Mouse (Mus musculus) cerebellum, adult 9-10 months (tissue): ENCODE measurements around the gene Zmat5.
"Not testable (repeated sequence)": the region's sequence is repeated elsewhere in the genome, so short reads cannot be mapped to it uniquely, and the experiment has no call there.

Experiments
- DNase-seq: peaks from one replicate; pipeline ENCODE4 v3.0.0; 2022

The Zmat5 gene

DNA sequence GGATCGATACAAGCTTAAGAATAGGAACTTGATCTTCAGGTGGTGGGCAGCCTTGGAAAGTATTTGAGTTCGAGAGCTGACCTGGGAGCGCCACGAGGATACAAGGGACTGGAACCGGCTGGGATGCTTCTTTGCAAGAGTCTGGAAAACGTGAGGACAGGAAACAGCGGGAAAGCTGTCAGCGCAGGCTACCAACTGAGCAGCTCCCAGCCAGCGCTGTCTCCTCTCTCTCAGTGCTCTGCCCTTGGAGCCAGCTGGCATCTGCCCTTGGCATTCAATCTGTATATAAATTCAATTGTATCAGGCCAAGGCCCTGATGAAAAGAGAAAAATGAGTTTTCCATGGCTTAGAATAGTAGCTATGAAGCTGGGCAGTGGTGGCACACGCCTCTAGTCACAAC is 13.3 kb upstream of the Zmat5 start:
- no peak for DNase-seq

DNA sequence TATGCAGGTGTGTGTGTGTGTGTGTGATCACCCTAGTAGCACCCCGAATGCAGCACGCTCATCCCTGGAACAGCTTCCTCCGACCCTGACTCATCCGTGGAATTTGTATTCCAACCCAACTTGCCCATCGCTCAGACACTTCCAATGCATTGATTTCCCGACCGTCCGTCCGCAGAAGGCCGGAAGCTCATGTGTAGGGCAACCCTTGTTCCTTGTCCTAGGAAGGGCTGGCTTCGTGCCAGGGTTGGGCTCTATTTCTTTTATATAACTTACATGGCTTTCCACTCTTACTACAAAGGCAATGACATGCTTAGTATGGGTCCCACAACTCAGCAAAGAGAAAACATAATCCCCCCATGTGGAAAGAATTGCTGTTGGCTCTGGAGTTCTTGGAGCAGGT is 12.3 kb upstream of the Zmat5 start:
- no peak for DNase-seq

DNA sequence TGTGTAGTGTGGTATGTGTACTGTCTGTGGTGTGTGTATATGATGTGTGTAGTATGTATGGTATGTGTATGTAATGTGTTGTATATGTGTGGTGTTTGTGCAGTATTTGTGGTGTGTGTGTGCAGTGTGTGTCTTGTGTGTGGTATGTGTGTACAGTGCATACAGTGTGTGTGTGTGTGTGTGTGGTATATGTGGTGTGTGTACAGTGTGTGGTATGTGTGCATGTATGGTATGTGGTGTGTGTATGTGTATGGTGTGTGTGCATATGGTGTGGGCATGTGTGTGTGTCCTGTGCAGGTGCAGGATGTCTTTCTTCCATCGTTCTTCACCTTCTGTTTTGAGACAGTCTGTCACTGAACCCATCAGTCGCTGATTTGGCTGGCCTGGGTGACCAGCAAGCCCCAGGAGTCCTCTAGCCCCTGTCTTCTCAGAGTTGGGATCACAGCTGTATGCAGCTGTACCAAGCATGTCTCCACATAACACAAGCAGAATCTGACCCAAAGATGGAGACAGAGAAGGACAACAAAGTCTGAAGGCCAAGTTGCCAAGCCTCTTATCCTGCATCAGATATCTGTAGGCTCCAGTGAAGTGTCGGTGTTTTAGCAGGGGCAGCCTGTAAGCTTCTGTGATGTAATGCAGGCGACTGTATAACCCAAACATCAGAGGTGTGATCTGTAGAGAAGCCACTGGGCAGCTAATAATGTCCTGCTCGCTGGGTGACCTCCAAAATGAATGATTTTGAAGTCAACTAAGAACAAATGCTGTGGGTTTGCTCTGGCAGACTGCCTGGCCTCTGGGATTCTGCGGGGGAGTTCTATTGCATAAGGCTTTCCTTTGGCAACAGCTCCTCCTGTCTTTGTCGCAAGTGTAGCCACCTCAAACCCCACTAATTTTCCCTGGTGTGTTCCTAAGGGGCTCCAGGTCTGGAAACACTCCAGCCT is 7.2 kb upstream of the Zmat5 start:
- no peak for DNase-seq

DNA sequence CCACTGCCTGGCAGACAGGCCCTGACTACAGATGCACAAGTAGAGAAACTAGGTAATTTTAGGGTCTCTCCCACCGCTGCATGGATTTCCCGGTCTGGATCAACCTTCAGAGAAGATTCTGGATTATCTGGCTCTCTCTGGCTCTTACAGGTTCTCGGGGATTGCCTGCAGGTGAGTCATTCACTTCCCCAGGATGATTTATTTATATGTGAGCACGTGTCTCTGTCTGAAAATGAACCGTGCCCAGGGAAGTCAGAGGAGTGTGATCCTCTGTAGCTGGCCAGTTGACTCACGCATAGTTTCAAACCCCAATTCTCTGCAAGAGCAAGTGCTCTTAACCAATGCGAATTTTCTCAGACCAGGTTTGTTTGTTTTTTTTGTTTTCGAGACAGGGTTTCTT is 3.8 kb upstream of the Zmat5 start:
- DNase-seq = no peak

DNA sequence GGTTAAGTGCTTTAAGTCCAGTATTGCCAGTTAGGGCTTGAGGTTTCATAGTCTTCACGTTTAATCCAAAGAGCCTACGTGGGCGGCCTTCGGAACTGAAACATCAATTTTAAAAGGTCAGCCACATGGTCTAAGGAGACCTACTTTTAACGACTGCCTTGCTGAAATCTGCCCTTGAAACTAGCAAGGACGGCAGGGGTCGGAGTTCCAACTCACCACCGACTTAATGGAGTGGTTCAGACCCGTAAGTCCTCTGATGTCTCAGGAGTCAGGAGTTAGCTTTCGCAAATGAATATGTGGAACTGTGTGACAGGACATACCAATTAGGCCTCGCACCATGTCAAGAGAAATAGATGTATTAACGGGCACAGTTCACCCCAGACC is 798 bp upstream of the Zmat5 start:
- no peak for DNase-seq

DNA sequence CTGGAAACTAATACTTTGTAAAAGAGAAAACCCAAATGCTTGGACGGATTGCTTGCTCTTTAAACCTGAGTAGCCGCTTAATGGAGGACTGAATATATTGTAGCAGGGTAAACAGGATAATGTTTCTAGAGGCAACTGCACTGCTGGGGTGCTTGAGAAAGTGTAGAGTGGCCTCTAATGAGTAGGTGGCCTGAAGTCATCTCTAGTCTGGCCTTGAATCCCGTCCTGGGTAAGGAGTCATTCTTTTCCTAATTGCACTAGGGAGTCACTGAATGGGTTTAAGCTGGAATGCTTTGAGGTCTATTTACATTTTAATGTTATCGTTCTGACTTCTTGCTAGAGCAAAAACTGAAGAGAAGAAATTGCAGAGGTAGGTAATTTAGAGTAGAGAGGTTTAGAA is 700 bp downstream of the Zmat5 start:
- no peak for DNase-seq

DNA sequence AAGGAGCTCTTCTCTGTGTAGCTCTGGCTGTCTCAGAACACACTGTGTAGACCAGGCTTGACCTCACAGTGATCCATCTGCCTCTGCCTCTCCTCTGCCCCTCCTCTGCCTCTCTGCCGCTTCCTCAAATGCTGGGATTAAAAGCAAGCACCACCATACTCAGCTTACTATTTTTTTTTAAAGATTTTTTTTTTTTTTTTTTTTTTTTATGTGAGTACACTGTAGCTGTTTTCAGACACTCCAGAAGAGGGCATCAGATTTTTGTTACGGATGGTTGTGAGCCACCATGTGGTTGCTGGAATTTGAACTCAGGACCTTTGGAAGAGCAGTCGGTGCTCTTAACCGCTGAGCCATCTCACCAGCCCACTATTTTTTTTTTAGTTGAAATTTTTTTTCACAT is 5.7 kb downstream of the Zmat5 start:
- DNase-seq = not testable (repeated sequence)

DNA sequence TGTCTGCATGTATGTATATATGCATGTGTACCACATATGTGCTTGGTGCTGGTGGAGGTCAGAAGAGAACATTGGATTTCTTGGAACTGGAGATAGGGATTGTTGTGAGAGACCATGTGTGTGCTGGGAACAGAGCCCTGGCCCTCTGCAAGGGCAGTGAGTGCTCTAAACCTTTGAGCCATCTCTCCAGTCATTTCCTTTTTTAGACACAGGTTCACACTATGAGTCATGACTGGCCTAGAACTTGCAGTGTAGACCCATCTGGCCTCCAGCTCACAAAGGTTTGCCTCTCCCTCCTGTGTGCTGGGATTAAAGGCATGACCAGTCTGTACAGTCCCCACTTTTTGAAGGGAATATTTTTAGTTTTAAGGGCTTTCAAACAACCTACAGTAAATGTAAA is 8.3 kb downstream of the Zmat5 start:
- DNase-seq = no peak

DNA sequence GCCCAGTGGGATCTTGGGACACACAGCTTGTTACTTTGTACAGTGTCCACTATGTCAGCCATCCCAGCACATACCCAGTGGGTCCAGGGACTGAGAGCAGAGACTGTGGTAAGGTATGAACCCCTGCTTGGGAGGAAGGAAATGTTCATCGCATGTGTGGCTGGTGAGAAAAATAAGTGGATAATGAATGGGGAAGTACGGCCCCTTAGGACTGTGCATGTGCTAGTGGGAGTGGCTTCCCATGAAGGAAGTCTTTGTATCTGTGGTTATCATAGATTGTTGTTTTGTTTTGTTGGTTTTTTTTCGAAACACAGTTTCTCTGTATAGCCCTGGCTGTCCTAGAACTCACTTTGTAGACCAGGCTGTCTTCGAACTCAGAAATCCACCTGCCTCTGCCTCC is 10.2 kb downstream of the Zmat5 start:
- DNase-seq = no peak

DNA sequence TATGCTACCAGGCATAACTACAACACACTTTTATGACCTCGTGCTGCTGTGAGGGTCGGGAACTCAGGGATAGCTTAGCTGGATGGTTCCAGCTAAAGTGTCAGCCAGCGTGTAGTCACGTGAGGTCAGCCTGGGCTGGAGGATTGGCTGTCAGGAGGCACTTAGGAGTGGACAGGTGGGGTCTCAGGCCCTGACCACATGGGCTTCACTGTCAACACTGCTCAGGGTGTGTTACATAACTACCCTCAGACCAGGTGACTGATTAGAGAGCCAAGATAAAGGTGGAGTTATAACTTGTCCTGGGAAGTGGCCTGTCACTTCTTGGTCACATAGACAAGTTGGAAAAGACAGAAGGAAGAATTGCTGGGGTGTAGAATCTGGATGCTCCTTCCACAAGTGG is 11.1 kb downstream of the Zmat5 start:
- no peak for DNase-seq

DNA sequence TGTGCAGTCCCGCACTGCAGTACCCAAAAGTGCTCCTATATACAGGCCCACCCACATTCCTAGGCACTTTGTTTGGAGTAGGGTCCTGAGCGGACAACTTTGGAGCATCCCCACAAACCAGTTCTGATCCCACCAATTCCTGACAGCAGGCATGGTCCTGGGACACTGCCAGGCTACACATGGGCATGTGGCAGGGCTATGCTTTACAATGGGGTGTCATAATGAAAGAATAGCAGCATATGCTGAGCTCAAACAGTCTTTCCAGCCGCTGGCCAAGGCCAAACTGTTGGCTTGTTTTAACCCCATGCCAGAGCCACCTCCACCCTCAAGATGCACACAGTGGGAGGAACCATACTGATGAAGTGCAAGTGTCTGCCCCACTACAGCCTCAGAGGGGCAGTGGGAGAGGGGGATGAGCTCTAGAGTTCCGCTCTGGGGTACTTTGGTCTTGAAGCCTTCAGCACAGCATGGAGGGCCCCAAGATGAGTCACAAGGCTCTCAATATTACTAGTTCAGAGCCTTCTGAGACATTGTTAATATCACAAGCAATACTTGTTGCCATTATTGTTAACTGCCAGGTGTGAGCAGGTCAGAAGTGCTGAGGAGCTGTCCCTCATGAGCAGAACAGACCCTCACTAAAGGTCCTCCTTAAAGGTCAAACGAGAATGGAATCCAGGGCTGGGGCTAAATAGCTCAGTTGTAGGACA is 12.2 kb downstream of the Zmat5 start:
- DNase-seq = no peak

DNA sequence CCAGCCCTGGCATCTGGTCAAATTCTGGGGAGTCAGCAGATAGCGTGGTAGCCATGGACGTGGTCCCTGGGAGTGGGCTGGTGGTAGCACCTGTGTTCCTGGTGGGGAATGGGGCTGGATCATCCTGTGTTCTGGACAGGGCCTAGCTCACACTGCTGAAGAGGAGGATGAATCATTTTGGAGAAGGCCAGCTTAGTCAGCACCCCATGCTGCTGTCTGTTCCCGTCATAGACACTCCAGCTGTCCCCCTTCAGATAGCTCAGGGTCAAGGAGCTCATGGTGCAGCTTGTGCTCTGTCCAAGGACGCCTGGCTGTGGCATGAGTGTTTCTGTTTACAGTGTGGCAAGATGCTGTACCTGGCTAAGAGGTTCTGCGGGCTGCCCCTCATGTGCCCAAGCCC is 14.1 kb downstream of the Zmat5 start:
- no peak for DNase-seq

DNA sequence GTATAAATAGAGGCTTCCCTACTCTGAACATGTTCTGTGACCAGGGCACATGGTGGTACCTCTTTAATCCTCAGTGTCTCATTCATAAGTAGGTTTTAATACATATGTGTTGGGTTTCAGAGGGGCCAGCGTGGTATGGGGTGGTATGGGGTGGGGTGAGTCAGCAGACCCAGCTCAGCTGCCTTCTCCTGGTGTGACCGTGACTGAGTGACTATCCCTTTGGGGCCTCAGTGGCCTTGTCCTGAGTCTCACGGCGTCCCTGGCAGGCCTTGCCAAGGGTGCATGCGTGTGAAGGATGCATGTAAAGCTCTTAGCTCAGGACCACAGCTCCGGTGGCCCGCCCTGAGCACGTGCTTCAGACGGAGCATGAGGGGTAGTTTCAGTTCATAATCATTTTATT is 15.5 kb downstream of the Zmat5 start:
- DNase-seq = no peak

DNA sequence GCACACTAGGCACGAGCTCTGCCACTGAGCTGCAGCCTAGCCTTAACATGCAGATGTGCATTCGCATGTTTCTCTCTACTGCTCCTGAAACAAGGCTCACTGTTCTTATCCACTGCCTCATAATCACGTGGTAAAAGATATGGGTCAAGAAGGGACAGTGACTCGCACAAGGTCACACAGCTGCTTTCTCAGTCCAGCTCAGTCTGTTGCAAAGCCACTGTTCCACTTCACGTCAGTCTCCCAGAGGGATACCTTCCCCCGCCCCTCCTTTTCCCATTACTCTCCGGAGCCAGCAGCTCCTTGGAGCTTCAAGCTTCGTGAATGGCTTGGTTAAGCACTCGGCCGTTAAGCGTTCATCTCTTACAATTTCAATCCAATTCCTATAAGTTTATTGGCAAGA is 15.9 kb downstream of the Zmat5 start:
- DNase-seq = no peak

DNA sequence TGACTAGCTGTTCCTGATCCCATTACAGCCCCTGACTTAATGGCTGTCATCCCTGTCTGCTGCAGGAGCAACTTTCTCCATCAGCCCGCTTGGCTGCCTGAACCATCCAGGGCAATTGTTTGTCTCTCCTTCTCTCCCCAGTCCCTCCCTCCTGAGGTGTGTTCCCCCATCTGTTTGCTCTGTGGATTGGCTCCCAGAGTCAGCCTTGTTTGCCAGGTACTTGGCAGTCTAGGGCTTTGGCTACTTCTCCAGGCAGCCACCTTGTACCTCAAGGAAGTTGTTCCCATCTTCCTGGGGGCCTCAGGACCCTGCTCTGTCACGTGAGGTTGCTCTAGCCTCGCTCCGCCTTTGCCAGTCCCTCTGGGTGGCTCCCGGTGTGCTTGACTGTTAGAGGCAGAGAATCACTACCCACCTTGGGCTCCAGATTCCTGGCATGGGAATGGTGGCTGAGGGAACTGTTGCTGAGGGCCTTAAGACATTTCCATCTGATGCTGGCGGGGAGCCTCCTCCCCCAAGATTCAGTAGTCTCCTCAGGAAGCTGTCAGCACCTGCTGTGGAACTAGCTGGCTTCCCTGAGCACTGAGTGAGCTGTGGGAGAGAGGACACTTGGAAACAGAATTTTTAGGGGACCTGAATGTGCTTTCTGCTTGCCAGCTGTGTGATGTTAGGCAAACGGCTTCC is 16.6 kb downstream of the Zmat5 start:
- peak; percentile 85 for DNase-seq

DNA sequence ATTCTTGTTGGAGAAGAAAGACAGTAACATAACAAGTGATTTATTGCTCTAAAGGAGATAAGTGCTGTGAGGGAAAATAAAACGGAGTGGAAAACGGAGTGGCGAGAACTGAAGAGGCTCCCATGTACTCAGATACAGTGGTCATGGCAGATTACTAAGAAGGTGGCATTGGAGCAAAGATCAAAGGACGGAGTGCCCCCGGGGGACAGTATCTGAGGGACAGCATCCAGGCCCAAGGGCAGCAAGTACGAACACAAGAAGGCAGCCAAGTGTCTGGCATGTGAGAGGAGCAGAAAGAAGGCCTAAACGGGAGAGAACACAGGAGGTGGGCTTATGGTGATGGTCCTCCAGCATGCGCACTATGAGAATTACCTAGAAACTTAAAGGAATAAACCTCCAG is 17.2 kb downstream of the Zmat5 start:
- no peak for DNase-seq

DNA sequence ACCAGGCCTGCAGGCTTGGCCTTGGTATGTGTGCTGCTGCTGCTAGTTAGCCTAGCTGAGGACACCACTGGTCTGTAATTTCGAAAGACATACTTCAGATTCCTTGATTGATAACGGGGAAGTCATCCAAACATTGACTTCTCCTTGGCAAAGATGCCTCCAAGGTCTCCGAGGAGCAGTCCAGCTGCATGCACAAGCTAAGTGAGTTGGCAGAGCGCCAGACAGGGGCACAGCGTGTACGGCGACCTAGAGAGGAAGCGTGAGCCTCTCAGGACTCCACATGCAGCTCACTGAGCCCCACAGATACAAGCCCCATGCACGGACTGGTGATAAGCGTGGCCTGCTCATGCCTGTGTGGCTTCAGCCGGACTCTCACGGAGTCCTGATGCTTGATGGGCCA is 25.1 kb downstream of the Zmat5 start:
- DNase-seq = no peak

DNA sequence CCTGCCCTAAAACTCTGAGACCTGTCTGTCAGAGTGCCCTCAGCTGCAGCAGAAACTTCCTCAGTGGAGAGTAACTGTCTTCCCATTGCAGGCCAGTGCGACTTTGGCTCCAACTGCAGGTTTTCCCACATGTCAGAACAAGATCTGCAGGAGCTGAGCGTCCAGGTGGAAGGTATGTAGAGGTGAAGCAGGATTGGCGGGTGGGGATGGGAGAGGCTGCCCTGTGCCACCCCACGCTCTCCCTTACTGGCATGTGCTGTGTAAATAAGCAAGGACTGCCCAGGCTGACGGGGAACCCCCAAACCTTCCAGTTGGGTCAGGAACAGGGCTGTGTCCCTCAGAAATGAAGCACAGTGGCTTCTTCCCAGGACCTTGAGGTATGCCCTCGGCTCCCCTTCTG is 25.6 kb downstream of the Zmat5 start:
- DNase-seq = no peak

DNA sequence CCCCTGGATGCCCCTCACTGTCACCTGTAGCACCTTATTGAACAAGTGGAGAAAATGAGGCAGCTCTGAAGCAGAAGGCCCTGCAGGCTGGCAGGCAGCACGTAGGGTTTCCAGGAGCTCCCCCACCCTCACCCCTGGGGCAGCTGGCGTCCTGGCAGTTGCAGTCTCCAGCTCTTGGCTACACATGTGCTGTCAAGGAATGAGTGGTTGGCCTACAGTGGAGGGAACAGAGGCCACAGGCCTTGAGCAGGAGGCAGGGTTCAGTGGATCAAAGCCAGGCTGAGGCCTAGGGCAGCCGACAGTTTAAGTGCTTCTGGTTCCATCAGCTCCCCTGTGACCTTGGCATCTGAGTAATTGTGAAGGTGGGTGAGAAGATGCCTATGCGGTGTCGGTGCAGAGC is 26.4 kb downstream of the Zmat5 start:
- DNase-seq = no peak

DNA sequence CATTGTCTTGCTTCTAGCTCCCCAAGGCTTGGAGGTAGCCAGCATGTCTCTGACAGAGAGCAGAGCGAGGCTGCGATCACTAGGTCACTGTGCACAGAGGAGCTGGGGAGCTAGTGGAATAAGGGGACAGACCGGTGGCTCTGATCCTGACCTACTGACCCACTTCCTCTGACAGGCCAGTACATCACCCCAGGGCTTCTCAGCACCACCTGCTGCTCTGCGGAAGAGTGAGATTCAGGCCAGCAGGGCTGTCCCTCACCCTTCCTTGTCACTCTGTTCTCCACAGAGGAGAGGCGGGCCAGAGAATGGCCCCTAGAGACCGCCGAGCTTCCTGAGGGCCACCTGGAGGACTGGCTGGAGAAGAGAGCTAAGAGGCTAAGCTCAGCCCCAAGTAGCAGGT is 27.3 kb downstream of the Zmat5 start:
- DNase-seq = peak; percentile 52

DNA sequence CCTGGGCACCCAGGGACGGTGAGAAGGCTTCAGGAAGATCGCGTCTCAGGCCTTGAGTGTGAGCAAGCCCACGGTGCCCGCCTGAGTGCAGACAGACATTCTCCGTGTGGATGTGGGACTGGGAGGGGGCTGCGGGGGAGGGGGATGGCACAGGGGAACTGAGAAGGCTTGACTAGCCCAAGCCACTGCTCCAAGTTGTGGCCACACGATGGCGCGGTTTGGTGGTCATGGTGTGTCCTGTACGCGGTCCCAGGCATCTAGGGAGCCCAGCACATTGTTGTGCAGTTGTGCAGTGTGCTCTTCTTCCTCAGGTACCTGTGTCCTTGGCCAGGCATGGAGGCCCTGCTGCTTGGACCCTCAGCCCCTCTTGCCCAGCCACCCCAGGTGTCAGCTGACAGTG is 29.7 kb downstream of the Zmat5 start:
- DNase-seq = no peak

DNA sequence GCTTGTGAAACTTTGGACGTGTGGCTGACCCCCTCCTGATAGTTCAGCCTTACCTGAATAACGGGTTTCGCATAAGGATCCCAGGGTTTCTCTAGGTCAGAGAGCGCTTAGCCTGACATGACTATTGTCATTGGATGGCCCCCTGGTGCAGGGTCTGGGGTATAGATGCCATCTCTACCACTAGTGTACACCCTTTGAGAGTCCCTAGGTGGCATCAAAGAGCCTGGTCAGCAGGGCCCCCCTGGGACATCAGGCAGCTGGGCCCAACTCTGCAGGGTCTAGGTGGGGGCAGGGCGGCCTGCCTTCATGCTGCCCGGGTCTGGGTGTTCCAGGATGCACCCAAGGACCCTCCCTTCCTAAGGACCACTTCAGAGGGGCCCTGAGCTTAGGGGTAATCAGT is 31.9 kb downstream of the Zmat5 start:
- DNase-seq = no peak

DNA sequence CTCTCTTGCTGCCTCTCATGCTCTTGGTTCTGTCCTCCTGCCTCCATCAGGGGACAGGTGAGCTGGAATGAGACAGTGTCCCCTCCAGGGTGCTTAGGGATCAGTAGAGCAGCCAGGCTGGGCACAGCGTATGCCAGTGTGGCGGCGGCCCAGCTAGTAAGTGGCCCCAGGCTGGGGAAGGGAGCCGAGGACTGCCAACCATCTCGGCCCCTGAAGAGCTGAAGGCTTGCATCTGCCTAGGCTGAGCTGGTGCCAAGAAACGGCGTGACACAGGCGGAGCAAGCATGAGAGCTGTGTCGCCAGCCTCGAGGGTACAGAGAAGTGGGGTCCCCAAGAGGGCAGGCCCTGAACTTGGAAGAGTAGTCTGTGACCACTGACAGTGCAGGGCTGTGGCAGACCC is 33.2 kb downstream of the Zmat5 start:
- DNase-seq = peak; percentile 75

DNA sequence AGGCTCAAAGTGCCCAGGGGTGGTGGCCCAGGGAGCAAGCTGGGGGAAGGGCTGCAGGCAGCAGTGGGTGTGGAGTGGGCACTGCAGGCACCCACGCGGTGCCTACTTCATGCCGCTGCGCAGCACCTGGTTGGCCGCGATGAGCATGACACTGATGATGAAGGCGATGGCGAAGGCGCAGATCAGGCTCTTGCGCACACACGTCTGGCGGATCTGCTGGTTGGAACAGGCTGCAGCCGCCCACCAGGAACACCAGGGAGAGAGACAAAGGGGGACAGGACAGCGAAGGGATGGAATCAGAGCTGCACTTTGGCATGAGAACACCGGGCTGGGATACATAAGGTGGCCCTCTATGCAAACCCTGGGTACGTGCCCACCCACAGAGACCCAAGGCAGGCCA is 34.2 kb downstream of the Zmat5 start:
- DNase-seq = no peak
